Mouse (Mus musculus) frontal cortex, postnatal 14 days (tissue): ENCODE measurements at regions not wholly inside any gene's neighbourhood (a gene's known extent, or its start where the extent isn't known, plus 50 kb on each side); places are given as distances from the start of the nearest gene placed in this dataset.

Source experiments
- DNase-seq, 2 experiments: peaks; one replicate each; pipeline ENCODE4 v3.0.0; 2022; ENCODE audit warnings: low spot score in 2 of 2

DNA sequence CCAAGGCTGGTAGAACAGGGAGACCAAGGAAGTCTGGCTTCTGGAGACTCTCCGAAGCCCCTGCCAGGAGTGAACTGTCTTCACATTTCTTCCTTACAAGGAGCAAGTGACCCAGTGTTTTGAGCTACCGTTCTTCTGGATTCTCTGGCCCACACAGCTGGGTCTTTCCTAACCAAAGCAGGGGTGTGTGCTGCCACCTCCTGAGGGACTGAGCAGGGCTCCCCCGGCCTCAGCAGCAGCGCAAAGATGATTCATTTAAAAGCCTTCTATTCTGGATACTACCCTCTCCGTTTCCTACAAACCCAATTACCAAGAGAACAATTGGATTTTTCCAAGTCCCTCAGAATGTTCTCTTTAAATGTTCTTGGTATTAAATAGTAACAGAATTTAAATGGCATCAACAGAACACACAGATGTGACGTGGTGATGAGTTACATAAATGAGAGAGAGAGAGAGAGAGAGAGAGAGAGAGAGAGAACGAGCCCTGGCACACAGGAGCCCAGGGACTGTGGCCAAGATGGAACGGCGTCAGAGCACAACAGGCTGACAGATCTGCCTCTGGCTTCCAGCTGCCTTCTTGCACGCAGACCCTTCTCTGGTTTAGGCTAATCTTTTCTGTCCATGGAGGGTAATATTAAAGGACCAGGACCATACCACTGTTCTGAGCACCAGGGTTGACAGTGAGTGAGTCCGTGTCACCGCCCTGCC lies 191.6 kb downstream of the Agtpbp1 start:
- no peak for DNase-seq

DNA sequence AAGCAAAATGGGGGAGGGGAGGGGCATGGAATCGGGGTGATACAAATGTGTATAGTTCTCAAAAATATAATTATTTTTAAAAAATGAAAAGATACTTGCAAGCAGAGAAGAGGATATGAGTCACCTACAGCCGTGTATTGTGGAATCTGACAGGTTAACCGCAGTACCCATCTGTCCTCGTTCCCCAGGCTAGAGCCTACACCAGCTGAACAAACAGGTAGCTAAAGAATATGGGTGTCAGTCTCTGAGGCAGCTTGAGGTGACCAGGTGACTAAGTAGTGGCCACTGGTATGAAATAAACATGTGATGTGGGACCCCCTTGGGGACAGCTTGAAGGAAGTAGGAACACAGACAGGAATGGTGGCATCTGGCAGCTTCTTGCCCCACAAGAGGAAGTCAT lies 192.2 kb downstream of the Agtpbp1 start:
- no peak for DNase-seq

DNA sequence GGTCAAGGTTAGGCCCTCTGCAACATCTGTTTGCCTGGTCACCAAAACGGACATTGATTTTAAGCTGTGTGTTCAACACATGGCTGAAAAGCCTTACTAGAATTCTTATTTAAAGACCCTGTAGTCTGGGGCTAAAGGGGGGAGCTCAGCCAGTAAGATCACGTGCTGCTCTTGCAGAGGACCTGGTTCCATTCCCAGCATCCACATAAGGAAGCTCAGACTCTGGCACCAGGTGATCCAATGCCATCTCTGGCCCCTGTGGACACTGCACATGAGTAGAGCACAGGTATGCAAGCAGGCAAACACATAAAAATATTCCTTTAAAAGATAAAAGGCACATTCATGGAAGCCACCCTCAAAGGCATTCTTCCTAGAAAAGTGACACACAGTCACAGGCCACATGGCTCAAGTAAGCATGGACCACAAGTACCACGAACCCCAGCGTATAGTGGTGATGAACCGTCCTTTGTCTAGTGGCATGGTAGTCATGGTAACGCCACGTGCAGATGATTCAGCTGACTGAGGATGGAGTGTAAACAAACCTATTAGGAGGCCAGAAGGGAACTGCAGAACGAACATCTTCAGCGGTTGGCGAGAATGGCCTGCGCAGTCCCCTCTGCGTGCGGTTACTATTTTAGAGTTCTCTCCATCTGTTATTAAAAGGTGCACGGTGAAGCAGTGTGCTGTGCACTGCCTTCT lies 197.3 kb downstream of the Agtpbp1 start:
- DNase-seq = no peak

DNA sequence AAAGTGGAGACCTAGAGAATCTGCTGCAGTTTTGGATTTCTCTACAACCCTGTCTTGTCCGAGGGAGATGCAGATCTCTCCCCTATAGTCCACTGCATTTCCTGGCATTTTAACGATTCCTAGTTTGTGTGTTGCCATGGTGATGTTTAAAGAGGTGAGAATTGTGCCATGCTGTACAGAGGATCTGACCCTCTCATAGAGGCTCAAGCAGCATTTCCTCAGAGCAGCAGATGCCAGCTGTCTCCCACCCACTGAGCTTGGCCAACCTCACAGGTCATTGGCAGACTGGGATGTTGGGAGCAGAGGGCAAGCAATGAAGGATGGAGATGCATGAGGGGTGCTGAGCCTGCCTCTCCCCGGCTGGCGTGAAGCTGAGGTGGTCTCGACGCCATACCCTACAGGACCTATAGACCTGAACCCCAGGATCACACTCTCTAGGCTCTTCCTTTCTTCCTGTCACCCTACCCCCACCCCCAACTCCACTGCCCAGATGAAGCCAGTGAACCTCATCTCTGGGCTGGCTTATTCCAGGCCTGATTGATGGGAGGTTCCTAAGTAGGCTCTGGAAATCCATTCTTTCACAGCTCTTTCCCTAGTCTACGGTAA lies 198.0 kb downstream of the Agtpbp1 start:
- DNase-seq = no peak

DNA sequence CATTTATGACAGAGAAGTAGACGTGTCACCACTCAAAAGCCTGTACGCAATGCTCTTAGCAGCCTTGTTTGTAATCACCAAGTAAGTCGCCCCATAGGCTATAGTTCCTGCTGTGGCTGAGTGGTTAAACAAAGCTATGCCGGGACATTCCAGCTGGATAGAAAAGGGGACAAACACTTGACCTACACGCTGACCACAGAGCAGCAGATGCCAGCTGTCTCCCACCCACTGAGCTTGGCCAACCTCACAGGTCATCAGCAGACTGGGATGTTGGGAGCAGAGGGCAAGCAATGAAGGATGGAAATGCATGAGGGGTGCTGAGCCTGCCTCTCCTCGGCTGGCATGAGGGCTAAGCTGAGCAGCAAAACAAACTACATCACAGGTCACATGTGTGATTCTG lies 199.2 kb downstream of the Agtpbp1 start:
- DNase-seq = no peak

DNA sequence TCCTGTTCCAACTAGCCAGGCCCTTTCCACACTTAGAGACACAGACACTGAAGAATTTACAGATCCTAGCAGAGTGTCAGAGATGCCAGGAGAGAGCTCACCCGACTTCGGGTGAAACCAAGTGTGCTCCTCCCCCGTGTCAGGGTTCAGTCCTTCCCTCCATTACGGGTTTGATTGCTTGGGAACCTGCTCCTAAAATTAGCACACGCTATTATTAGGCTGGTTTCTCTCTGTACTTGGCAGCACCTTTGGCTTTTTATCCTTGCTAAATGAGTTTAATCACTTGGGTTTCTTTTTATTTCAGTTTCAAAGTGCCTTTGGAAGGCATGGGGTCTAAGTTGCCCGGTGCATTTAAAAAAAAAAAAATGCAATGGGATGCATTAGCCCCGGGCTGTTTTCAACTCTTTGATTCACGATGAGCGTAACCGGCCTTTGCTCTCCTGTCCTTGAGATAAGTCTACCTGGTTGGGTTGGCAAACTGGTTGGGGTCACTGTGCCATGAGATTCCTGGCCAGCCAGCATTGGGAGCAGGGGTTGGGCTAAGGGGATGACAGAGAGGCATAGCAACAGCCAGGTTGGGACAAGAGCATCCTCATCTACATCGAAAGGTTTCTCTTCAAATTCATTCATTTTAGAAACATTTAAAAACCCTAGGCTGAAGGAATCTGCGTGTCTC lies 214.7 kb downstream of the Agtpbp1 start:
- no peak for DNase-seq

DNA sequence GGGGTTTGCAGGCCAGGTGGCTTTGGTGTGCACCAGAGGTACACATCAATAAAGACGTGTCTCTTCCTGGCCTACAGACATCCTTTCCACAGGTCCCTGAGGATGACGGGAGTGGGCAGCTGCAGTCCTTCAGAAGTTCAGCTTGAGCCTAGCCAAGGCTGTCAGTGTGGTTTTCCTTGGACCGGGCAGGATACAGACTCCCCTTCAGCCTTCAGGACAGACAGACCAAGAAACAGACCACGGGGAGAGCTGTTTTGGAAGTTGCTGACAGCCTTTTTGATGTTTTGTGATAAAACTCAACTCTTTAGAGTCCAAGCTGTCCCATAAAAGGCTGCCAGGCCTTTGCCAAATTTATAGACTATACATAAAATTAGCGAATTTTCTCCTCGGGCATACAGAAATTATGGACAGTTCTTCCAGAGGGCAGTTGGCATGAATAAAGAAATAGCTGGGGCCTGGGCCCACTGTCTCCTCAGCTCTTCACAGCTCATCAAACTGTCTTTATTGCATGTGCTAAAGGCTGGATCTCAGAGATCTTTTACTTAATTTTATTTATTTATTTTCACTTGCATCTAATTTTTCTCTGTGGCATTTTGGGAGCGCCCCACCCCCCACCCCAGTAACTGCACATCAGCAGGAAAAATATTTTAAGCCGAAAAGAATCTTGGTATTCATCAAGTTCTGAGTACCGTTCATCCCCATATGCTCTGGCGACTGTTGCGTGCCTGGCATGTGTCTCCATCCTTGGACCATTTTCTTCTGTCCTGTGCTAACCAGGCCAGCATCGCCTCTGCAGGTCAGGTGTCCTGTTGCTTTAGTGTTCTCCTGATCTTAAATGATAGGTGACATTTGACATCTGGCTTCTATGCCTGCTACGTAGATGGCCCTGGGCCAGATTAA lies 216.2 kb downstream of the Agtpbp1 start:
- no peak for DNase-seq

DNA sequence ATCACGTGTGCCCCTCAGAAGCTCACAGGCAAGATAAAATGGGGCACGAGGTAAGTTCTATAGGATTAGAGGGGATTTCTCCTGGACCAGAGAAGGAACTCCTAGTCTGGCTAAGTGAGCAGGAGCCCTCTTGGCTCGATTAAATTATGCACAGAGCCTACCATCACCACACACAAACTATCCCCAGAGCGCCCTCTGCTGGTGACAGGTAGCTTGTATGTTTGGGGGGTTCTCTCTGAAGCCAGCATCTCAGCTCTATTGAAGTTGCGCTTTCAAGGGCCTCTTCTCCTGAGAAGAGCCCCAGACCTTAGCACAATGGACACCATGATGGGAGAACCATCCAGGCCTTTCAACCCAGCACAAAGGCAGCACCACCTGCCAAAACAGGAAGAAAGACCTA lies 219.6 kb downstream of the Agtpbp1 start:
- peak; percentile 64 to 77 for DNase-seq

DNA sequence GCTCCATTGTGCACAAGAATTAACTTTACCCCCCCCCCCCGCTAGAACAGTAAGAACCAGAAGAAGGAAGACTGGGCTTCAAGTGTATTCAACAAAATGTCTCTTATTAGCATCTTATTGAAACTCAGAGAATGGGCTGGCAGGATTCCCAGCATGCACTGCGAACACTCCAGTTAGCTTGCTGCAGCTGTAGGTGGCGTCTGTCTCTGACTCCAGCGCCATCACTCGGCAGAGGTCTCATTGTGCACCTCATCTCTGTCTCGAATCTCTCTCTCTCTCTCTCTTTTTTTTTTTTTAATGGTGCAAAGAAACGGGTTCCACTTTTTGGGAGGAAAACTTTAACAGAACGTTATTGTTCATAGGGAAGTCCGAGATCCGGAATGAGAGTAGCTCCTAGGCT lies 221.6 kb downstream of the Agtpbp1 start:
- no peak for DNase-seq

DNA sequence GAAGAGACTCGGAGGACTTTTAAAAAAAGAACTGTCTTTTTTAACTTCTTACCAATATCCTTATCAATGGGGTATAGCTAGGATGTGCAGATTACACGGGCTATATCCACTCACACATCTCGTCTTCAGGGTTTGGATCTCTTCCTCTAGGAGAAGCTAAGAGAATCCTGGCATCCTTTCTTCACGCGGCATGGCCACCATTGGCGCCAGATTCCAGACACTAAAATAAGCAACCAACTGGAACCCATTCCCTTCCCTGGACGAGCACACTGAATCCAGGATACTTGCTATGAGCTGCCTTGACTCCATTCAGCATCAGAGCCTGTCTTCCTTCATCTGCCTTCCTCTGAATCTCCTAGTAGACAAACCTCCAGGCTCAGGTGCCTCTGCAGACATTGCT lies 223.7 kb downstream of the Agtpbp1 start:
- DNase-seq = no peak

DNA sequence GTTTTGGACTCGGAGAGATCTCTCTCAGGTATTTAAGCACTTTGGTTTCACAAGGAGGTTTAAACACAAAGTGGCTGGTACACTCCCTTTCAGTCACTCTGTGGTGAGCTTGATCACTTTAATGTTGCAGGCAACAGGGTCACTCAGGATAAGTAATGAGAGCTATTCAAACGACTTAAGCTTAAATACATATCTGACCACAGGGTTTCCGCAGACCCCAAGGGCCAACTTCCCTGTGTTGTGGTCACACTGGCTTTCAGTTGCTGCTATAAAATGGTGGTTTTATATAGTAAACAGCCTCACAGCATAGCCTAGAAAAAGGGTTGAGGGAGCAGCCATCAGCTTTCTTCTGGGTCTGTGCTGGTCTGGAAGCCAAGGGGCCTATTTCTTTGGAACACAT lies 225.0 kb downstream of the Agtpbp1 start:
- DNase-seq = no peak

DNA sequence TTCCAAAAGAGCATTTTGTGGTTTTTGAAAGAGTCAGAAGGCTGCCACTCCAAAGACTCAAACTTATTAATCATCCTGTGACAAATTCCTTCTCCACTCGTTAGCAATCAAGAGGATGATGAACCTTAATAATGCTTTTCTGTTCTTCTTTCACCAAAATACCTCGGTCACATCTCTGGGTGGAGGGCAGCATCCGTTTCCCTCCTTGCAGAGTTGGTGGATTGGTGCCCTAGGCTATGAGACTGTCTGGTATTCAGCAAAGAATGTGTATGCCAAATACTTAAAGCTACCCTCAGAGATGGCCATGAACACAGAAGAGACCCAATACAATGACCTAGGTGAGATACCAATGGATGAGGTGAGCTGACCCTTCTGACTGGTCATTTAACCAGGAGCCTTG lies 226.6 kb downstream of the Agtpbp1 start:
- DNase-seq = no peak

DNA sequence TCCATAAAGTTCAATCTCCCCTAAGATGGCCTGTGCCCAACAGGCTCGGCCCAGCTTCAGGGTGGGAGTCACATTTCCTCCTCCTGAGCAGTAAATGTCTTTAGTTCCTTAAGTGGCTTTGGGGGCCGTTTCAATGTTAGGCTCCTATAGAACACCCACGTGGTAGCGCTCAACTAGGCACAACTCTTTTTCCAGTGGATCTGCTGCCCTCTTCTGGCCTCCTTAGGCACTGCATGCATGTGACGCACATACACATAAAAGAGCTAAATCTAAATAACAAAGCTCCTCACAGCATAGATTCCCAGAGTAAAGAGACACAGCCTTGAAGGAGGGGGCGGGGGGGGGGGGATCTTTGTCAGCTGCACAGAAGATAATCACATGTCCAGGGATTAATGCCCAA lies 233.6 kb downstream of the Agtpbp1 start:
- DNase-seq = no peak

DNA sequence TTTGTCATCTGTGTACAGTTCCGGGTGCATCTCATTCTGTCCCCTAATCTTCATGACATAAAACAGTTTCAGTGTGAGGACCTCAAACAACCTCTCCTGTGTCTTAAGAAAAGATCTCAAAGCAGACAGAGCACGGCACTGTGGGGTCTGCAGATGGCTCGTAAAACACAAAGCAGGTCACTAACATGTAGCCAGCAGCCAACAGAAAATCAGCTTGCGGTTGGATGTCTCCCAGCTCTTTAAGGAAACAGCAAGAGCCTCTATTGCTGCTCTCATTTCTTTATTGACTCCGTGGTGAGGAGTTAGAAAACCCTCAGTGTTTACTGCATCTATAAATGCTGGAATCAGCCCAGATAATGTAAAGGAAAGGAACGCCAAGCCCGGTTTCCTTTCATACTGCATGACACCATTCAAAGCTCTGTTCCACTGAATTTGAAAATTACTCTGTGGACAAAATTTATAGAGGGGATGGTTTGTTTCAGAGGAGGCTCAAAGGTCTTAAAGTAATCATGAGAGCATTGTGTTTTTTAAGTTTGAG lies 234.3 kb downstream of the Agtpbp1 start:
- DNase-seq = no peak

DNA sequence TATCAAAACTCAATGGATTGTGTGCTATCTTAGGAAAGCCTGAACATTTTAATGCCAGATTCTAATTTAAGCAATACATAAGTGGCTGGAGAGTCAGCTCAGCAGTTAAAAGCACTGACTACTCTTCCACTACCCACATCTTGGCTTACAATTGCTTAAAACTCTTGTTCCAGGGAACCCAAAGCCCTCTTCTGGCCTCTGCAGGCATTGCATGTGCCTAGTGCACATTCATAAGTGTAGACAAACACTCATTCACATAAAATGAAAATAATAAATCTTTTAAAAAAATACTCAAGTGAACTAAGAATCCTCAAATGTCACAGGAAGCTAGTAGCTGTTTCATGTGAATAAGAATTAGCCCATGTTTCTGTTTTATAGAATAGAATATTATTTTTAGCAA lies 236.5 kb downstream of the Agtpbp1 start:
- no peak for DNase-seq

DNA sequence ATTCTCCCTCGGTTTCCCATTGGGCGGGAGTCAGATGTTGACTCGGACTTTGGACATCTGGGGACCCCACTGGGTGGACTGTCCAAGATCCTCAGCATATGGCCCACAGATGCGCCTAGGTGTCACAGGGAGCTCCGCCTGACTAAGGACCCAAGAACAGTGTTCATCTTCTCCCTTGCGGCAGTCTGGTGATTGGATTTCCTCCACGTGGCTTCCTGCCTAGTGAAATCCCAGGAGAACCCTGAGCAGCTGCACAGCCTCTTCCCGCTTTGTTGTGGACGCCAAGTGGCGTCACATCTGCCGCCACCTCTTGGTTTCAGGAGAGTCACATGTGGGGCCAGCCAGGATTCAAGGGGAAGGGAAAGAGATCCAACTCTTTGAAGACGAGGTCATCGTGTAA lies 243.2 kb downstream of the Agtpbp1 start:
- no peak for DNase-seq

DNA sequence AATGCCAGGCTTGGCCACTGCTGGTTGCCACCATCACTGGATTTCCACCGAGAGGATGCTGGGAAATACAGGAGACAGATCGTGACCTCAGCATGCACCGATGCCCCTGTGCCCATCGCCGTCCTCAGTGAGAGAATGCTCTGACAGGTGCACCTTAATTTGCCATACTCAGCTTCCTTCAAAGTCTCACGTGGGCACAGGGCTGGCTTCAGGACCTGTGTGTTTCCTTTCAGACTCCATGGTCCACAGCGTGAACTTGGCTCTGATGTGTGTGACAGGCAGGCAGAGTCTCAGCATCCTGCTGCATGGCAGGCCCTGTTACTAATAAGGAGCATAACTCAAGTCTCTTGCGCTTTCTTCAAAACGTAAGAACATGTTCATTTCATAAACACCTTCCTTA lies 246.6 kb downstream of the Agtpbp1 start:
- DNase-seq = no peak

DNA sequence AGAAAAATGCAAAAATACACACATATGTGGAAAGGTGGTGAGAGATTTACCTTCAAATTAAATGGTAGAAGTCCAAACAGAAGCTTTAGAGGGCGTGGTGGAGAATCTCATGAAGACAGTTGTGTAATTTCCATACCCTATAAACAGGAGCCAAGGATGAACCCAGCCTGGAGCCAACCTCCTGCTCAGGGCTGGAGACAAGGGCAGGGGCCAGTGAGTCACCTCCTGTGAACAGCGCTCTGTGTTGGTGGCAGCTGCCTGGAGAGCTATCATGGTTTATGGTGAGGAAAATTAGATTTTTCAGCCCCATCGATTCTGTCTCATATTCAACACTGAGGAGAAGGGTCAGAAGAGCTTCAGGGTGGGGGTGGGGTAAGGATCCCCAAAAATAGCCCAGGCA lies 261.1 kb downstream of the Agtpbp1 start:
- DNase-seq = no peak

DNA sequence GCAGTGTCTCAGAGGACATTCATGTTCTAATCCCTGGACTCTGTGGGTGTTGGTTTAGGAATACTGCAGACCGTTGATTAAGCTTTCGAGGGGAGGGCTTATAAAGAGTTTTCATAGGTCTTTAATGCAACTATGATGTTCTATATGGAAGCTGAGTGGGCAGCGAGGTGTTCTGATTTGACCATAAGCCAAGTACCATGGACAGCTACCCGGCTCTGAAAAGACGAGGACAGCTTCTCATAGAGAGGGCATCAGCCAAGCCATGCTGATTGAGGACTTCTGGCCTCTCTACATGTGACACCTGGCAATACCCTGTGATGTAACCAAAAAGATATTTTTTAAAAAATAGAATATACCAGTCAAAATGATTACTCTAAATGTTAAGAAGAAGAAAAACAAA lies 261.6 kb downstream of the Agtpbp1 start:
- no peak for DNase-seq

DNA sequence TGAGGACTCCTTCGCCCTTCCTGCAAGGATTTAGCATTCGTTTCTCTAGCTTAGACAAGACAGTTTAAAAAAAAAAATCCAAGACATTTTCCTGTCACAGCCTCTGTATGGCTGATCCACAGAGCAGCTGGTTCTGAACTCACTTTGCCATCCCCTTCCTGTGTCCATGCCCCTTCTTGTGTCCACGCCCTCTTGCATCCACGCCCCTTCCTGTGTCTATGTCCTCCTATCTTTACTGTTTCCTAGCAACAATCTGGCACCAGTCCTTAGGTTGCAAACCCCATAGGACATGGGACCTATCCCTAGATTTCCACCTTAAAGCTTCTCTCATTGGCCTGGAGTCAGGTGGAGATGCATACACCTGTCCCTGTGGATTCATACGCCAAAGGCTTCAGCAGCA lies 264.8 kb downstream of the Agtpbp1 start:
- no peak for DNase-seq

DNA sequence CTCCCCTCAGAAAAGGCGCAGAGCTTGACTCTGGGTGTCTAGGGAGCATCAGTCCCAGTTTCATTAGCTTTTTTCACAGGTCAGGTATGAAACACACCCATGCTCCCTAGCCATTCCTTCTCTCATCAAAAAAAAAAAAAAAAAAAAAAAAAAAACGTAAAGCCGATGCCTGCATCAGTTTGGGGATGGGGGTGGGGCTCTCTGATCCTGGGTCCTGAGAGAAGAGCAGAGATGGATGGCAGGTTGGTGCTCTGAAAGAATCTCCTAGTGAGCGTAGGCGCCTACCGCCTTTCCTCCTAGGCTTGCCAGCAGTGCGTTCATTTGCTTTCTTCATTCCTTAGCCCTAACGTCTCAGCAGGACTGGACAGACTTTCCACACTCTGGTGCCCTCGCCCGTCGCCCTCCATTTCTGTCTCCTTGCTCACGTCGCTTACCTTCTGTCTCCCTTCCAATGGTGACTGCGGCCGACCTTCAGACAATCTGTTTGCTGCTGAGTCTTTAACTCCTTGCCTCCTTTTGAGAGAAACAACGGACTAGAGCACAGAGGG lies 267.5 kb downstream of the Agtpbp1 start:
- DNase-seq = no peak
